Mouse (Mus musculus): ENCODE measurements around the gene Clic1.

DNA sequence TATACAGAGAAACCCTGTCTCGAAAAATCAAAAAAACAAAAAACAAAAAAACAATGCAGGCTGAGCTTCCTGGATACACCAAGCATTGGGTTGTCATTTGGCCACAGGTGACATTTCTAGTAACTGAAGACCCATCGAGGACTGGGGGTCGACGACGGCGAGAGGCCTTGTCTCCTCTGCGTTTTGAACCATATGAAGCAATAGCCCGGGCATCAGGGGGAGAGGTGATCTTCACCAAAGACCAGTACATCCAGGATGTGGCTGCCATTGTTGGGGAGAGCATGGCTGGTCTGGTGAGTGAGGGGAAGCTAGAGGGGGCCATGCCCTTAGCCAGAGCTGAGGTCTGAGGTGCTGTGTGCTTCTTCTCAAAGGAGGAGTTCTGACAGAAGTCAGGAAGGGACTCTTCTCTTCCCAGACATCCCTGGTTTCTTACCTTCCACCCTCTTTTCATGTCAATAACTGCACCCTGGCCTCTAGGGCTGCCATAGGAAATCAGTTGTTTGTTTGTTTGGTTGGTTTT, 27.2 kb upstream of the Clic1 start:
- TF ChIP-seq MEF2A (IDR thresholded peaks at IDR 0.05; ENCODE audit: borderline replicate concordance, low read depth, low read length), result no peak
- TF ChIP-seq MAX (IDR thresholded peaks at IDR 0.05; ENCODE audit: low read length), result no peak
- no peak for TF ChIP-seq CHD1 (IDR thresholded peaks at IDR 0.05; ENCODE audit: low read depth, low read length)
- TF ChIP-seq KAT2A (IDR thresholded peaks at IDR 0.05; ENCODE audit: insufficient replicate concordance, low read length), result no peak
- no peak for TF ChIP-seq MAFK (IDR thresholded peaks at IDR 0.05; ENCODE audit: insufficient replicate concordance, low read length)
- no peak for TF ChIP-seq CTCF (conservative IDR thresholded peaks at IDR 0.05 in 1 of 2, IDR thresholded peaks at IDR 0.05 in 1 of 2; ENCODE audit: low read depth in 2 of 2, low read length in 2 of 2)
- no peak for TF ChIP-seq POLR2A (IDR thresholded peaks at IDR 0.05; ENCODE audit: low read depth, low read length)
- no peak for TF ChIP-seq PAX5 (IDR thresholded peaks at IDR 0.05; ENCODE audit: low read length)
- TF ChIP-seq ETS1 (conservative IDR thresholded peaks at IDR 0.05; ENCODE audit: low read depth, low read length), result no peak
- TF ChIP-seq UBTF (IDR thresholded peaks at IDR 0.05; ENCODE audit: low read depth, low read length), result no peak
- TF ChIP-seq CHD2 (IDR thresholded peaks at IDR 0.05; ENCODE audit: low read length), result no peak
- TF ChIP-seq SMC3 (IDR thresholded peaks at IDR 0.05; ENCODE audit: low read depth, low read length), result no peak
- TF ChIP-seq E2F4 (IDR thresholded peaks at IDR 0.05; ENCODE audit: insufficient replicate concordance, low read depth, low read length), result no peak
- no peak for TF ChIP-seq POLR2AphosphoS2 (IDR thresholded peaks at IDR 0.05; ENCODE audit: low read depth, low read length)
